Mouse (Mus musculus) naive thymus-derived CD4-positive, alpha-beta T cell, adult 5 months (primary cell): ENCODE data around the gene Stx1a. TPM values are rescaled to one million over a fixed set of nuclear protein-coding genes. Genes with fewer than 3 reads are reported as not detected.

Experiments
- polyA plus RNA-seq: library from polyadenylated mRNA; unstranded; fragments of 100-300 nt; shearing (Covaris generic); gene quantifications from one replicate; pipeline ENCODE4 v1.2.1, GENCODE M21; 2017

Gene Stx1a
- polyA plus RNA-seq = 13.4 TPM

DNA sequence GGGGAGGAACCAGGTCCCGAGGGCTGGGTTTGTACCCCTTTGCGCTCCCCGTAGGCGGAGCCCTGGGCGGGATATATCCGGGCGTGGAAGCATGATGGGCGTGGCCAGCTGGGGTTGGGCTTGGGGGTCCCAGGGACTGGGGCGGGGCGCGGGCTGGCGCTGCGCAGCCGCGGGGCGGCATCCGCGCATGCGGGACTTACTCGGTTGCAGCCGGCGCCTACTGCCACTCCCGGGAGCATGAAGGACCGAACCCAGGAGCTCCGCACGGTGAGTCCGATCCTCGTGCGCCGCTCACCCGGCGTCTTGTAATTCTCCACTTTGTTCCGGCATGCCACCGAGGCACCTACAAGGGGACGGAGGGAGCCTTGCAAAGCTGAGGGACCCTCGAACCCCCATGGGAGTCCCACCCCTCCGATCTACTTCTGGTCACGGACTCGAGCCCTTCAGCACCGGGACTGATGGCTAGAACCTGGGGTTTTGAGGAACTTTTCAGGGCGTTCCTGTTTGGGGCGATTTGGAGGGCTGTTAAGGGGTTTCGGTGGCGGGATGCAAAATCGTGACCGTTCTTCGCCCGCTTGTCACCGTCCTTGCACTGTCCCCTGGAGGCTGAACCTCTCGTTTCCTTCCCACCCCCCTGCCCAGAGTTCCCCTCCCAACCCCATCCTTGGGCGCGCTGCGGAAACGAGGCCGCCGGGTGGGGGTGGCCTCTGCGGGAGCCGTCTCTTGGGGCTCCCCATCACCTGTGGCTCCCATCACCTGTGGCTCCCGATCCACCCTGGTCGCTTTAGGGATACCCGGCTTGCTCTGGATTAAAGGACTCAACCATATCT lies at the start of gene Stx1a:
Gene Stx1a (plus strand): TSS at position 139 of the 830 bp plus-strand sequence.

GRCm38 (mm10) chr5:134985633-134986297 lies 37.5 kb upstream of the Stx1a start, which contains the start of gene Cldn3:
Gene Cldn3, plus strand, starts transcription at chr5:134986214.

GRCm38 (mm10) chr5:135008671-135009589 lies 14.4 kb upstream of the Stx1a start, which contains the start of gene Abhd11:
Gene Abhd11, plus strand, starts transcription at chr5:135009152.

DNA sequence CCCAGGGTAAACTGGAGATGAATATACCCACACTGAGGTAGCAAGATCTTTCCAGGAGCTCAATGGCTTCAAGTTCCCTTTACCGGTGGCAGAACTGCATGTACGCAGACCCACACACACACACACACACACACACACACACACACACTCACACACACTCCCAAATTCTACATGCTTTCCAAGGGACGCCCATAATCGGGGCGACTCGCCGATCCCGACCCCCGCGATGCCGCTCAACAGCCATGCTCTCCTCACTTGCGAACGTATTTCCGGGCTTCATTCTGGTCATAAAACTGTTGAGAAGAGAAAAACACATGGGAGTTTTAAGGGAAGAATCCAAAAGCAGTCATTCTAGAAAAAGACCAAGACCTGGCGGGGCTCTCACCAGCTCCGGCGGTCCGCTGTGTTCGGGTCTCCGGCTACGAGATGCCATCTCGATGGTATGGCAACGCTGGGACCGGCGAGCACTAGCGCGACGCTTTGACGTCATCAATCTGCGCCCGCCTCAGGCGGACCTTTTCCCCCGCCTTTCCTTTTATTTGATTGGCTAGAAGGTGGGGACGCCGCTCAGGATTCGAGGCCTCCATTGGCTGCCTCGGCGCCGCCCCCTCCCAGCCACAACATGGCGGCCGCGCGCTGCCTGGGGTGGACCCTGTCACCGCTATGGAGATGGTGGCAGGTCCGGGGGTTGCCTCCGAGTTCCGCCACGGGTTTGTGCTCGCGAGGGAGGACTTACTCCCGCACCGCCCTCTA lies 40.5 kb downstream of the Stx1a start, which contains the start of gene Dnajc30:
Gene Dnajc30 (plus strand): TSS at position 574 of the 753 bp plus-strand sequence.

DNA sequence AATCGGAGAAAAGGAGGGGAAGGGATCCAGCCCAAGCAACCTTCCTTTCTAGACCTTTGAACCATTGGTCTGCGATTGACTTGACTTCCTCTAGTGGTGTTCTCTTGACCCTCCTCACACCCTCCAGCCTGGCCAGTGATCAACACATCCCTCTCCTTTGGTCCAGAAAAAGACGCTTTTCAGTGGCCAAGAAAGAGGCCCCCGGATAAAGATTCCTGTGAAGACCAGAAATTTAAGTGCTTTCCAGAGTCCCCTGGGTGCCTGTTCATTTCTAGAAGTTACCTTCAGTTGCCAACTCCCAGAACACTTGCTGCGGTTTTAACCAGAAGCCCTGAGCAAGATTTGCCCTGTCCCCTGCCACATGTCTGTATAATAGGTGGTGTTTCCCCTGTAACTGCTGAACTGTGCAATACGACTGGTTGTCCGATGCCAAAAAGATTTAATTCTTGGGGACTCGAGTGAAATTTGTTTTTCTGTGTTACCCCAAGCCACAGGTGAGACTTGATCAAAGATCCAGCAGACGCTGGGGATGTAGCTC lies 41.7 kb downstream of the Stx1a start, which contains the start of gene Bud23:
Gene Bud23 (minus strand): TSS at position 51 of the 538 bp plus-strand sequence.

GRCm38 (mm10) chr5:135077564-135078481 lies 54.5 kb downstream of the Stx1a start, which contains the start of gene Vps37d:
Gene Vps37d, minus strand, starts transcription at chr5:135078266.

DNA sequence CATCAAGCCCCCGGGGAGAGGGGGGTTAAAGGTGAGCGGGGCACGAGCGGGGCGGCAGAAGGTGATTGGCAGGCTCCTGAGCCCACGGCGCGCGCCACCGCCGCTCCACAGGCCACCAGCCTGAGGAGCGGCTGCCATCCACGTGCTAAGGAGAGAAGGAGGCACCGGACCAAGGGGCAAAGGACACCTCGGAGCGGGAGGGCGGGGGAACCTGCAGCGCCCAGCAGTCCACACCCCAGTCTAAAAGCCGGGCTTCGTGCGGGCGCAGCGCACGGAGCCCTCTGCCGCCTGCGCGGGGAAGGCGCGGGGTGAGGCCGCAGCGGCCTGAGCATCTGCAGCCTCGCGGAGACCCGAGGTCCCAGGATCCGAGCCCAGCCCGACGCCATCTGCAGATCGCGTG lies 66.4 kb downstream of the Stx1a start, which contains the start of gene Mlxipl:
Gene Mlxipl (plus strand): TSS at position 238 of the 400 bp plus-strand sequence.

Other genes with a start within 250 kb of the Stx1a start
- gene Tmem270, start 116.7 kb upstream of the Stx1a start, polyA plus RNA-seq = not detected
- not detected for gene Cldn13, start 108.0 kb upstream of the Stx1a start, polyA plus RNA-seq
- 9.6 TPM for gene Mettl27, start 91.1 kb upstream of the Stx1a start, polyA plus RNA-seq
- gene Cldn4, start 76.5 kb upstream of the Stx1a start, polyA plus RNA-seq = not detected
- not detected for gene Cldn3, start 37.3 kb upstream of the Stx1a start, polyA plus RNA-seq
- gene Abhd11, start 14.3 kb upstream of the Stx1a start, polyA plus RNA-seq = 138 TPM
- gene Dnajc30, start 40.7 kb downstream of the Stx1a start, polyA plus RNA-seq = 11.7 TPM
- 87.9 TPM for gene Bud23, start 41.5 kb downstream of the Stx1a start, polyA plus RNA-seq
- gene Vps37d, start 54.8 kb downstream of the Stx1a start, polyA plus RNA-seq = not detected
- not detected for gene Mlxipl, start 66.4 kb downstream of the Stx1a start, polyA plus RNA-seq
- gene Tbl2, start 126.2 kb downstream of the Stx1a start, polyA plus RNA-seq = 12.1 TPM
- 159 TPM for gene Bcl7b, start 144.8 kb downstream of the Stx1a start, polyA plus RNA-seq
- 52.1 TPM for gene Baz1b, start 163.8 kb downstream of the Stx1a start, polyA plus RNA-seq
- not detected for gene Fzd9, start 227.7 kb downstream of the Stx1a start, polyA plus RNA-seq